Mouse (Mus musculus) liver, embryonic 13.5 days (tissue): ENCODE measurements around the gene Ifit1bl2. TPM values are rescaled to one million over a fixed set of nuclear protein-coding genes. Genes with fewer than 3 reads are reported as not detected.
"Not testable (repeated sequence)": the region's sequence is repeated elsewhere in the genome, so short reads cannot be mapped to it uniquely, and the experiment has no call there.

Experiments
- ATAC-seq: fragments of 200-750 bp; cut with Nextera tagmentation; 2 replicates; pipeline ENCODE4 v1.8.0; 2017; ENCODE audit warnings: low read depth, mild to moderate bottlenecking, moderate number of reproducible peaks, moderate library complexity
- DNase-seq: peaks from one replicate; pipeline ENCODE4 v3.0.0; 2022
- H3K27ac ChIP-seq: fragments of 300-500 bp; sonication (generic); 2 replicates; pipeline ENCODE4 v1.5.1; 2015; ENCODE audit warnings: moderate library complexity, mild to moderate bottlenecking, inconsistent platforms
- H3K27me3 ChIP-seq: fragments of 300-500 bp; sonication (generic); 2 replicates; pipeline ENCODE4 v1.6.1; 2015; ENCODE audit warnings: mild to moderate bottlenecking, inconsistent platforms
- H3K36me3 ChIP-seq: fragments of 300-500 bp; sonication (generic); 2 replicates; pipeline ENCODE4 v1.6.1; 2015; ENCODE audit warnings: mild to moderate bottlenecking, inconsistent platforms
- H3K4me1 ChIP-seq: fragments of 300-500 bp; sonication (generic); replicated peaks from 2 replicates; pipeline ENCODE4 v1.6.1; 2015; ENCODE audit warnings: inconsistent platforms
- H3K4me2 ChIP-seq: fragments of 300-500 bp; sonication (generic); 2 replicates; pipeline ENCODE4 v1.6.1; 2015; ENCODE audit warnings: inconsistent platforms, mild to moderate bottlenecking, moderate library complexity
- H3K4me3 ChIP-seq: fragments of 300-500 bp; sonication (generic); replicated peaks from 2 replicates; pipeline ENCODE4 v1.5.1; 2015; ENCODE audit warnings: mild to moderate bottlenecking, inconsistent platforms
- H3K9ac ChIP-seq: fragments of 300-500 bp; sonication (generic); 2 replicates; pipeline ENCODE4 v1.6.1; 2015; ENCODE audit warnings: mild to moderate bottlenecking, inconsistent platforms
- H3K9me3 ChIP-seq: fragments of 300-500 bp; sonication (generic); replicated peaks from 2 replicates; pipeline ENCODE4 v1.6.1; 2016; ENCODE audit warnings: inconsistent platforms
- WGBS: fragments of 180-500 bp; shearing (Covaris S2); methylation state at CpG from one replicate; pipeline ENCODE4 v1.1.7; 2015; ENCODE audit not compliant: insufficient replicate concordance; 5-methylcytosine and 5-hydroxymethylcytosine counted together
- polyA plus RNA-seq: library from polyadenylated mRNA; unstranded; fragments of >200 nt; fragmentation: Nextera tagmentation; extraction: Ambion mirVana; gene quantifications from 2 replicates; pipeline ENCODE4 v1.2.1, GENCODE M21; 2015

The Ifit1bl2 gene
- polyA plus RNA-seq, 1 experiment from 2014 or later: 0.02 TPM

DNA sequence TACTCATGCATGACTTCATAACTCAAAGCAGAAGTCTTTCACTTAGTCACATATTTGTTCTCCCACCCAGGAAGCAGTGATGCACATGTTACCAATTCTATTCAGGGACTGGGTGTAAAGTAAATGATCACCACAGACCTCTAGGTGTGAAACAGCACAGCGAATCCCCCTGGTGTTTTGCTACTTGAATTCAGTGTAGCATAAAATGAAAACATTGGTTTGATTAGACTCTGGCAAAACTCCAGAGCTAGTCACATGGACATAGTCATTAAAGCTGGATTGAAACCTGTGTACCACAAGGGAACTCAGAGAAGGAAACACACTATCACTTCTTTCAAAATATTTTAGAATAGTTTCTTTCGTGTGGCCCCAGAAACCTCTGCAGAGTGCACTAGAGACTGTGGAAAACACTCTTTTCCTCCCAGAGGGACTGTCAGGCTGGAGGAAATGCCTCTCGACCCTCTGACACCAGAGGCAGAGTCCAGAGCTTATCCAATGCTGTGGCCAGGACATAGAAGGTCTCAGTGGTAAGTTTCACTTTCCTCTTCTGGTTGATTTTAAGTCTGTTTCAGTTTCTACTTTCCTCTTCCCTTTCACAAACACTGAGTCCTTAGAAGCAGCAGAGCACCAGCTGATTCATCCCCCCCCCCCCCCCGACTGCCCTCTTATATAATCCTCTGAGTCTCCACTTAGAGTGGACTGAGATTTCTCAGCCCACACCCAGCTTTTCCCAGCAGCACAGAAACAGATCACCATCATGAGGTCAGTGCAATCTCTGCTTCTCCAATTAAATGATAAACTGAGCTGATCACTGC is 33.1 kb downstream of the Ifit1bl2 start, which contains the start of gene Ifit3b:
Gene Ifit3b, plus strand, starts transcription at position 734 of the 815 bp plus-strand sequence.
- 25% methylated on average over 4 of the region's 4 CpGs for WGBS
- not testable (repeated sequence) for DNase-seq, H3K27me3 ChIP-seq, H3K4me1 ChIP-seq, H3K9ac ChIP-seq, H3K27ac ChIP-seq, H3K4me2 ChIP-seq, H3K9me3 ChIP-seq, H3K36me3 ChIP-seq, H3K4me3 ChIP-seq
- ATAC-seq: peak; percentile 51; the same call in 1 of the 2 replicates

- H3K9ac ChIP-seq: no peak overlapping the region
- no peaks in the 10 kb centered on the region for H3K4me1 ChIP-seq
- DNase-seq (no peak), ATAC-seq (no peak)
- H3K27ac ChIP-seq: no peak overlapping the region
- no peaks in the 10 kb centered on the region for H3K27me3 ChIP-seq
- 64% methylated on average over 3 of the region's 3 CpGs for WGBS
- H3K9me3 ChIP-seq: no peaks in the 10 kb centered on the region
- H3K4me2 ChIP-seq: no peak overlapping the region
- H3K36me3 ChIP-seq: no peaks in the 10 kb centered on the region
- H3K4me3 ChIP-seq: no peak overlapping the region
These were observed 35.1 kb downstream of the Ifit1bl2 start for GRCm38 (mm10) chr19:34605472-34605871.

- H3K9ac ChIP-seq, H3K4me1 ChIP-seq, H3K27me3 ChIP-seq, H3K27ac ChIP-seq, DNase-seq, H3K4me3 ChIP-seq, H3K4me2 ChIP-seq, H3K36me3 ChIP-seq, ATAC-seq, H3K9me3 ChIP-seq: not testable (repeated sequence)
- 18% methylated on average over 1 of the region's 1 CpGs for WGBS
These were observed 38.7 kb downstream of the Ifit1bl2 start, which contains the start of gene Ifit1bl1 for GRCm38 (mm10) chr19:34601888-34602287. Gene Ifit1bl1 (minus strand): TSS chr19:34601956.

DNA sequence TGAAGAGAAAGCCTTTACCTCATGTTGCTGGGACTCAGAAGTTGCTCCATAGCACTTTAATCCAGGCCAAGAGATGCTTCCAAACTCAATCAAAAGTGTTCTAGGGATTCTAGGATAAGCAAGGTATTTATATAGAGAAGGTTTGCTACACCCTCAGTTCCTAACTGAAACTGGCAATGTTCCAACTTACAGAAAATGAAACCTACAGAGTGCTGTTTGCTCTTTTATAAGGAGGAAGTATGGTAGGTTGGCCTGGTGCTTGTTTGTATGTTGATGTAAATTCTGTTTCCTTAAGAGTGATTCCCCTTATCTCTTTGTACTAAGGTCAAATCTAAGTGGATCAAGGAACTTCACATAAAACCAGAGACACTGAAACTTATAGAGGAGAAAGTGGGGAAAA is 41.3 kb downstream of the Ifit1bl2 start:
- not testable (repeated sequence) for ATAC-seq, H3K27me3 ChIP-seq, H3K4me1 ChIP-seq, H3K4me3 ChIP-seq, H3K36me3 ChIP-seq, H3K4me2 ChIP-seq, DNase-seq, H3K9me3 ChIP-seq, H3K9ac ChIP-seq, H3K27ac ChIP-seq

DNA sequence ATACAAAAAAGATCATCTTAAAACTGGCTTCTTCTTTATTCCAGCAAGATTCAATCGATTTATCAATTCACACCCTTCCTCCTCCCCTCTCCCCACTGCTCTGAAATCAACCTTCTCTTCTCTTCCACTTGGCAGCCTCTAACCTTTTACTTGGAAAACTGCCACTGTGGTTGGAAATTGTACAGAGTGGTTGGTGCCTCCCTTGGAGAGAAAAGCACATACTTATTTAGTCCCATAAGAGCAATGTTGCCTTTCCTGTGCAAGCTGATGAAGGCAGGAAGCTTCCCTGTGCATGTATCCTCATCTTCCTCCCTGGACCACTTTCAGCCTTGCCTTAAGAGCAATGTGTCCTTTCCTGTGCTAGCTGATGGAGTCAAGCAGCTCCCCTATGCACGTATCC is 42.2 kb downstream of the Ifit1bl2 start:
- no peaks in the 10 kb centered on the region for H3K9me3 ChIP-seq
- H3K36me3 ChIP-seq: no peaks in the 10 kb centered on the region
- 61% methylated on average over 2 of the region's 2 CpGs for WGBS
- DNase-seq (no peak), ATAC-seq (no peak)
- no peak overlapping the region for H3K4me3 ChIP-seq
- no peaks in the 10 kb centered on the region for H3K27me3 ChIP-seq
- H3K27ac ChIP-seq: no peak overlapping the region
- H3K4me2 ChIP-seq: no peak overlapping the region
- no peak overlapping the region for H3K9ac ChIP-seq
- H3K4me1 ChIP-seq: no peaks in the 10 kb centered on the region

GRCm38 (mm10) chr19:34596811-34597210 is 43.7 kb downstream of the Ifit1bl2 start:
- Histone ChIP-seq H3K9me3 (no peaks in the 10 kb centered on the region), H3K36me3 (no peaks in the 10 kb centered on the region), H3K4me3 (no peak overlapping the region), H3K27ac (no peak overlapping the region), H3K4me2 (no peak overlapping the region), H3K27me3 (no peaks in the 10 kb centered on the region), H3K4me1 (no peaks in the 10 kb centered on the region), H3K9ac (no peak overlapping the region)
- DNase-seq (no peak), ATAC-seq (no peak)

DNA sequence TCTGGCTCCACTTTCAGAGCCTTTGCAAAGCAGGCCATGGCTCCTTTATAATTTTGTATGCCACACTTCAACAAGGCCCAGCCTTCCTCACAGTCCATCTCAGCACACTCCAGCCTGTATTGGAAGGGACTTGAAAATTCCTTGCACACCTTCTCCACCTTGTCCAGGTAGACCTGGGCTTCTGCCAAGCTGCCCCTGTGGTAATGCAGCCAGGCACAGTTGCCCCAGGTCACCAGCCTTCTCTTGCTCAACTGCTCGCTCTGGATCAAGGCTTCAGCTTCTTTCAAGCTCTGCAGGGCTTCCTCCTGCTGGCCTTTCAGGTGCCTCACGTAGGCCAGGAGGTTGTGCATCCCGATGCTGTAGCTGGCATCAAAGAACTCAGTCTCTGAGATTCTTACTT is 46.0 kb downstream of the Ifit1bl2 start:
- not testable (repeated sequence) for H3K9me3 ChIP-seq, H3K4me2 ChIP-seq, H3K27ac ChIP-seq, H3K9ac ChIP-seq, H3K36me3 ChIP-seq, H3K4me3 ChIP-seq, H3K27me3 ChIP-seq, ATAC-seq, H3K4me1 ChIP-seq, DNase-seq
- 61% methylated on average over 3 of the region's 3 CpGs for WGBS

DNA sequence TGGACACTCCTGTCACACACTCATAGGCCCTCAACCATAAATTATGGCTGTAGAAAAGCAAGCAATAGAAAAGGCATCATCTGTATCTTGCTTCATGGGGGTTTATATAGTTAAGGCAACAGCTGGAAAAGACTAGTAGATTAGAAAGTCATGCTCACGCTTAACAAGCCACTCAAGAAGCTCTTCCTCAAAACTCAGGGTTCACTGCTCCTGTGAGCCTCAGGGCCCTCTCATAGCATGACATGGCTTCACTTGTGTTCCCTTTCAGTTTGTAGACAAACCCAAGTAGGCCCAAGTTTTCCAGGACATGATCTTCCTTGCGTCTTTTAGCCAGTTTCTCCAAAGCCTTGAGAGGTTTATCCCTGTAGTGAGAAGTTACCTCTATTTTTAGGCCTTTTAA is 47.1 kb downstream of the Ifit1bl2 start:
- 66% methylated on average over 2 of the region's 2 CpGs for WGBS
- H3K27ac ChIP-seq: no peak overlapping the region
- no peak overlapping the region for H3K4me2 ChIP-seq
- H3K36me3 ChIP-seq: no peaks in the 10 kb centered on the region
- H3K27me3 ChIP-seq: no peaks in the 10 kb centered on the region
- H3K4me3 ChIP-seq: no peak overlapping the region
- H3K9me3 ChIP-seq: no peaks in the 10 kb centered on the region
- ATAC-seq: no peak
- H3K9ac ChIP-seq: no peak overlapping the region
- no peak for DNase-seq
- no peaks in the 10 kb centered on the region for H3K4me1 ChIP-seq

DNA sequence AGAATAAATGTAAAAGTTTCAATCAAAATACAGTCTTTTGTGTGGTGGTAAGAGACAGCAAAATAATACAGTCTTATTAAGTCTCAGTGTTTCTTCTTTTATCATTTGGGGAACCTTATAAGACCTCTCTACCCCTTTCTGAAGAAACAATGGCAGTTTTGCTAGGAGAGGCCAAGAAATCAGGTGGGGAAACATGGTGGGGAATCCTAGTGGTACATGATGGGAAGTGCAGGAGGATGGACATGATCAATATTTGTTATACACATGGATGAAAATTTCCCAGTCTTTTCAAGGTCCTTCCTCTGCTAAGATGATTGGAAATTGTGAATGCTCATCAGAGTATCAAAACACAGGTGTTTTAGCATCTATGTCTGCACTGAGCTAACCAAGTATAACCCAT is 51.6 kb downstream of the Ifit1bl2 start:
- H3K27ac ChIP-seq: no peak overlapping the region
- no peak overlapping the region for H3K4me2 ChIP-seq
- ATAC-seq: no peak
- no peak overlapping the region for H3K4me3 ChIP-seq
- H3K9me3 ChIP-seq: no peaks in the 10 kb centered on the region
- H3K27me3 ChIP-seq: no peaks in the 10 kb centered on the region
- no peak overlapping the region for H3K9ac ChIP-seq
- H3K4me1 ChIP-seq: no peaks in the 10 kb centered on the region
- no peak for DNase-seq
- H3K36me3 ChIP-seq: no peaks in the 10 kb centered on the region

DNA sequence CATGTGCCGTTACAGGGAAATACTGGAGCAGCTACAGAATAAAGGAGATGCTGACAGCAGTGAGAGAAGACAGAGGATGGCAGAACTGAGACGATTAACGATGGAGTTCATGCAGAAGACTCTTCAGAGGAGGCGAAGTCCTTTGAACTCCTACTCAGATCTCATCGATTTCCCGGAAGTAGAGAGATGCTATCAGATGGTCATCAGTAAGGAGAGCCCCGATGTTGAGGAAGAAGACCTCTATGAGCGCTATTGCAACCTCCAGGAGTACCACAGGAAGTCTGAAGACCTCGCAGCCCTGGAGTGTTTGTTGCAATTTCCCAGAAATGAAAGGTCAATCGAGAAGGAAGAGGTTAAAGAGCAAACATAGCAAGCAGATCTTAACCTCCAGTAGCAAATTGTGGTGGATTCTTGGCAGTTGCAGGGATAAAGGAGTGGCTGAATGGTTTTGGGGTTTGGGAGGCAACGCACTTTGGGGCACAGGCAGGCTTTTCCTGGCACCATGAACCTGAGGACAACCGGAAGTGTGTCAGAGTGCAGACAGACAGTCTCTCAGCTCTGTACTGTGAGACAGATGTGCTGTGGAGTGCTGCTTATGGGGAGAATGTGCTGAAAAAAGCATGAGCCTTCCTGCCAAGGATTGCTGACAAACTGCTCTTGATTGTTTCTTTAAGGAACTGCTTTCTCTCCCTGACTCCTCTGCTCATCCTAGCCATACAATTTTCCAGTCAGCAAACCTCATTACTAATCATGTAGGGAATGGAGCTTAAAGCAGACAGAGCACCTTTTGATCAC is 52.4 kb downstream of the Ifit1bl2 start:
- H3K4me3 ChIP-seq, DNase-seq, H3K9me3 ChIP-seq, H3K9ac ChIP-seq, H3K27me3 ChIP-seq, H3K4me2 ChIP-seq, H3K27ac ChIP-seq, H3K36me3 ChIP-seq, H3K4me1 ChIP-seq: not testable (repeated sequence)
- 56% methylated on average over 8 of the region's 12 CpGs for WGBS
- peak; percentile 43; the same call in 1 of the 2 replicates for ATAC-seq

- not testable (repeated sequence) for H3K4me1 ChIP-seq, H3K9me3 ChIP-seq, H3K4me2 ChIP-seq, H3K9ac ChIP-seq, H3K4me3 ChIP-seq, ATAC-seq, H3K27me3 ChIP-seq, DNase-seq, H3K27ac ChIP-seq, H3K36me3 ChIP-seq
- WGBS: 51% methylated on average over 5 of the region's 5 CpGs
These were observed 54.6 kb downstream of the Ifit1bl2 start for GRCm38 (mm10) chr19:34585740-34586458.
